Mouse (Mus musculus) lung, embryonic 14.5 days (tissue): ENCODE data around the gene Map6. TPM values are rescaled to one million over a fixed set of nuclear protein-coding genes. Genes with fewer than 3 reads are reported as not detected.

Experiments used
- ATAC-seq: fragments of 200-750 bp; cut with Nextera tagmentation; 2 replicates; pipeline ENCODE4 v1.8.0; 2017; ENCODE audit warnings: mild to moderate bottlenecking, moderate TSS enrichment, moderate library complexity; ENCODE audit not compliant: insufficient read depth
- DNase-seq: peaks from one replicate; pipeline ENCODE4 v3.0.0-alpha.2; 2015
- H3K27ac ChIP-seq: fragments of 300-500 bp; sonication (generic); 2 replicates; pipeline ENCODE4 v1.5.1; 2014; ENCODE audit warnings: low read depth, mild to moderate bottlenecking, moderate library complexity
- H3K27me3 ChIP-seq: fragments of 300-500 bp; sonication (generic); 2 replicates; pipeline ENCODE4 v1.6.1; 2014; ENCODE audit warnings: low read length, control low read depth; ENCODE audit not compliant: insufficient read depth
- H3K36me3 ChIP-seq: fragments of 300-500 bp; sonication (generic); 2 replicates; pipeline ENCODE4 v1.6.1; 2014; ENCODE audit warnings: control low read depth; ENCODE audit not compliant: insufficient read depth
- H3K4me1 ChIP-seq: fragments of 300-500 bp; sonication (generic); 2 replicates; pipeline ENCODE4 v1.6.1; 2014; ENCODE audit warnings: antibody characterized with exemption, control low read depth; ENCODE audit not compliant: insufficient read depth
- H3K4me2 ChIP-seq: fragments of 300-500 bp; sonication (generic); 2 replicates; pipeline ENCODE4 v1.6.1; 2014; ENCODE audit warnings: mild to moderate bottlenecking
- H3K4me3 ChIP-seq: fragments of 300-500 bp; sonication (generic); 2 replicates; pipeline ENCODE4 v1.5.1; 2014; ENCODE audit warnings: low read depth, low read length
- H3K9ac ChIP-seq: fragments of 300-500 bp; sonication (generic); 2 replicates; pipeline ENCODE4 v1.6.1; 2014
- H3K9me3 ChIP-seq: fragments of 300-500 bp; sonication (generic); 2 replicates; pipeline ENCODE4 v1.6.1; 2016; ENCODE audit warnings: low read depth, low read length, control low read depth
- CTCF ChIP-seq: IDR thresholded peaks from 2 replicates; pipeline ENCODE4 v1.5.1; 2016; ENCODE audit warnings: antibody characterized with exemption, low read depth
- WGBS: fragments of 180-500 bp; shearing (Covaris S2); extraction: QIAGEN DNeasy Blood & Tissue Kit; methylation state at CpG from one replicate; pipeline ENCODE4 v1.1.7; 2014; 5-methylcytosine and 5-hydroxymethylcytosine counted together
- polyA plus RNA-seq: library from polyadenylated mRNA; unstranded; fragments of >200 nt; fragmentation: Nextera tagmentation; extraction: Ambion mirVana; gene quantifications from 2 replicates; pipeline ENCODE4 v1.2.1, GENCODE M21; 2014

Map6 gene
- polyA plus RNA-seq, 1 experiment from 2014 or later = 2.0 TPM

GRCm38 (mm10) chr7:99343577-99343976 lies 76.3 kb downstream of the Map6 start:
- WGBS = 80% methylated on average over 4 of the region's 4 CpGs
- peaks cover 86% of the 10 kb centered on the region for H3K36me3 ChIP-seq
- no peak for TF ChIP-seq CTCF
- H3K27ac ChIP-seq = no peak overlapping the region
- no peaks in the 10 kb centered on the region for H3K9me3 ChIP-seq
- no peaks in the 10 kb centered on the region for H3K27me3 ChIP-seq
- no peak overlapping the region for H3K9ac ChIP-seq
- peak; percentile 13; the same call in 1 of the 2 replicates for ATAC-seq
- DNase-seq = no peak
- H3K4me2 ChIP-seq = no peak overlapping the region
- H3K4me3 ChIP-seq = no peak overlapping the region
- no peaks in the 10 kb centered on the region for H3K4me1 ChIP-seq

DNA sequence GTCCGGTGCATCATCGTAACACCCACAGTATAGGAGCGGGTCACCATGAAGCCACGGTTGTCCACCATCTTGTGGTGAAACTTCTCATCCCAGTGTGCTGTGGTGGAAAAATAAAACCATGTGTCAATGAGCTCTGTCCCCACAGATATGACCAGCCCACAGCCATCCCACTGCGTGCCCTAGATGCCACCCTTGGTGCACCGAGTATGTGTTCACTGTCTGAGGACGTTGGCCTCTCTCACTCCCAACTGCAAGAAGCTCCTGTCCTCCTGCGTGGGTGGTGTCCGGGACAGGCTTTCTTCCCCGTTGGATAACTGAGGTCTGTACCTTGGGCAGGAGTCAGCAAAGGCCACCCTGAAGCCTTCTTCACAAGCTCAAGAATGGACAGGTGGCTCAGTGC lies 80.0 kb downstream of the Map6 start:
- H3K4me1 ChIP-seq = peaks cover 10% of the 10 kb centered on the region
- no peak for ATAC-seq
- H3K4me2 ChIP-seq = no peak overlapping the region
- 93% methylated on average over 10 of the region's 10 CpGs for WGBS
- H3K27ac ChIP-seq = no peak overlapping the region
- no peak for TF ChIP-seq CTCF
- no peak overlapping the region for H3K4me3 ChIP-seq
- no peaks in the 10 kb centered on the region for H3K9me3 ChIP-seq
- no peak overlapping the region for H3K9ac ChIP-seq
- H3K36me3 ChIP-seq = peaks cover 96% of the 10 kb centered on the region
- DNase-seq = no peak
- no peaks in the 10 kb centered on the region for H3K27me3 ChIP-seq

DNA sequence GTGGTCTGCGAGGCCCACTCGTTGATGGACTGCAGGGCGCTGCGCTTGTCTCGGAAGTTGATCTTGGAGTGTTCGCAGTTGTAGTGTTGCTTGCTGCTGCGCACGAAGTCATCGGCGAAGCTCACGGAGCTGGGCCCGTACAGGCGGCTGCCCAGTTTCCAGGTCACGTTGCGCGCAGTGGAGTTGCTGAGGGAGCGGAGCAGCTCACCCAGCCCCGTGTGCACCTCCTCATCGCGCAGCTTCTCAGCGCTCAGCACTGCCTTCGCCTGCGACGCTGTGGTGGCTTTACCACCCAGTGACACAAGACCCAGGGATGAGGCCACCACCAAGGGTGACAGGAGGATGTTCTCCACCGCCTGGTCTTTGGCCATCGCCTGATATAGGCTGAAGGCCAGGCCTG lies 81.6 kb downstream of the Map6 start:
- Histone ChIP-seq H3K27ac (no peak overlapping the region), H3K4me3 (no peak overlapping the region), H3K9me3 (no peaks in the 10 kb centered on the region), H3K27me3 (no peaks in the 10 kb centered on the region), H3K36me3 (peaks cover 79% of the 10 kb centered on the region), H3K4me2 (peak overlapping the region; percentile 98), H3K4me1 (peaks cover 16% of the 10 kb centered on the region), H3K9ac (no peak overlapping the region)
- ATAC-seq = no peak
- no peak for DNase-seq
- WGBS = 92% methylated on average over 26 of the region's 26 CpGs
- no peak for TF ChIP-seq CTCF

- no peak for DNase-seq
- no peak for ATAC-seq
- Histone ChIP-seq H3K36me3 (peaks cover 68% of the 10 kb centered on the region), H3K4me3 (peak overlapping the region; percentile 77), H3K27ac (peak overlapping the region; percentile 97), H3K4me1 (peaks cover 21% of the 10 kb centered on the region), H3K4me2 (peak overlapping the region; percentile 98), H3K9me3 (no peaks in the 10 kb centered on the region), H3K27me3 (no peaks in the 10 kb centered on the region), H3K9ac (peak overlapping the region; percentile 98)
- 53% methylated on average over 9 of the region's 9 CpGs for WGBS
- TF ChIP-seq CTCF = no peak
Measured at GRCm38 (mm10) chr7:99349782-99350720, 82.8 kb downstream of the Map6 start.

DNA sequence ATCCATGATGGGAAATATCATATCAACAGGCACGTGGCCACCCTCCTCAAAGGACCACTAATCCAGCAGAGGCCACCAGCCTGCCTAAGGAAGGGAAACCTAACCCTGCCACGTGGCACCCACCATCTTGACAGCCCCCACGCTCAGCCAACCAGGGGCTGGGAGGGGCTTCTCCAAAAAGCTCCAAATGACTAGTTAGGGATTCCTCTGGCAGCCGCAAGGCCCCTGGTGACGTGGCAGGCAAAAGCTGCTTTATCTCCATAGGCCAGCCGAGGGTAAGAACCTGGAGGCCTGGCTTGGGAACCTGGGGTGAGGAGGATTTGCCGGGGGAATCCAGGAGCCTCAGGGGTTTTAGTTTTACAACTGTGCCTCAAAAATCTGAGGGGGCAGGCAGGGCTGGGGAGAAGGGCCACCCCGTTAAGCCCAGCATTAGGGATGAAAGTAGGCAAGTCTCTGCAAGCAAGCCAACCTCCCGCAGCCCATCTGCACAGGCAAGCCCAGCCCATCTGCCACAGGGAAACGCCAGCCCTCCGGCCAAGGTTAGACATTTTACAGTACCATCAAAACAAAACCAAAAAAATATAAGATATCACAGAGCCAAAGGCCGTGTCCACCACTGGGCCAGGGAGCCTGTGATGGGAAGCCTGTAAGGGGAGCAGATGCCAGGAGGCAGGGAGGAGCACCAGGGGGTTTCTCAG lies 84.0 kb downstream of the Map6 start:
- H3K36me3 ChIP-seq = peaks cover 56% of the 10 kb centered on the region
- H3K4me1 ChIP-seq = peaks cover 31% of the 10 kb centered on the region
- H3K27me3 ChIP-seq = no peaks in the 10 kb centered on the region
- H3K9ac ChIP-seq = peak overlapping the region; percentile 98
- peak overlapping the region; percentile 98 for H3K4me2 ChIP-seq
- DNase-seq = peak; percentile 82
- peak overlapping the region; percentile 97 for H3K27ac ChIP-seq
- no peaks in the 10 kb centered on the region for H3K9me3 ChIP-seq
- H3K4me3 ChIP-seq = peak overlapping the region; percentile 77
- TF ChIP-seq CTCF = no peak
- 3% methylated on average over 12 of the region's 12 CpGs for WGBS
- ATAC-seq = no peak

GRCm38 (mm10) chr7:99351802-99352517 lies 84.7 kb downstream of the Map6 start:
- H3K36me3 ChIP-seq = peaks cover 49% of the 10 kb centered on the region
- peak overlapping the region; percentile 98 for H3K4me2 ChIP-seq
- peak overlapping the region; percentile 98 for H3K9ac ChIP-seq
- 2% methylated on average over 18 of the region's 18 CpGs for WGBS
- peak overlapping the region; percentile 77 for H3K4me3 ChIP-seq
- peak; percentile 82 for DNase-seq
- no peaks in the 10 kb centered on the region for H3K27me3 ChIP-seq
- peaks cover 38% of the 10 kb centered on the region for H3K4me1 ChIP-seq
- no peak for ATAC-seq
- no peak for TF ChIP-seq CTCF
- no peaks in the 10 kb centered on the region for H3K9me3 ChIP-seq
- H3K27ac ChIP-seq = peak overlapping the region; percentile 97
